Mouse (Mus musculus) T-helper 17 cell (primary cell): ENCODE results near the gene Kif1a.
"Not testable (repeated sequence)": the region's sequence is repeated elsewhere in the genome, so short reads cannot be mapped to it uniquely, and the experiment has no call there.

Experiments used
- in situ Hi-C, 2 experiments: fragments of 300-600 bp; cut with MboI, MseI; formaldehyde crosslinking; loops; 1 replicate in 1 of 2; 2 replicates in 1 of 2; pipeline ENCODE4 v1.15.1; 2025; ENCODE audit warnings: high pct_unique_total_duplicates in 2 of 2

Gene Kif1a

DNA sequence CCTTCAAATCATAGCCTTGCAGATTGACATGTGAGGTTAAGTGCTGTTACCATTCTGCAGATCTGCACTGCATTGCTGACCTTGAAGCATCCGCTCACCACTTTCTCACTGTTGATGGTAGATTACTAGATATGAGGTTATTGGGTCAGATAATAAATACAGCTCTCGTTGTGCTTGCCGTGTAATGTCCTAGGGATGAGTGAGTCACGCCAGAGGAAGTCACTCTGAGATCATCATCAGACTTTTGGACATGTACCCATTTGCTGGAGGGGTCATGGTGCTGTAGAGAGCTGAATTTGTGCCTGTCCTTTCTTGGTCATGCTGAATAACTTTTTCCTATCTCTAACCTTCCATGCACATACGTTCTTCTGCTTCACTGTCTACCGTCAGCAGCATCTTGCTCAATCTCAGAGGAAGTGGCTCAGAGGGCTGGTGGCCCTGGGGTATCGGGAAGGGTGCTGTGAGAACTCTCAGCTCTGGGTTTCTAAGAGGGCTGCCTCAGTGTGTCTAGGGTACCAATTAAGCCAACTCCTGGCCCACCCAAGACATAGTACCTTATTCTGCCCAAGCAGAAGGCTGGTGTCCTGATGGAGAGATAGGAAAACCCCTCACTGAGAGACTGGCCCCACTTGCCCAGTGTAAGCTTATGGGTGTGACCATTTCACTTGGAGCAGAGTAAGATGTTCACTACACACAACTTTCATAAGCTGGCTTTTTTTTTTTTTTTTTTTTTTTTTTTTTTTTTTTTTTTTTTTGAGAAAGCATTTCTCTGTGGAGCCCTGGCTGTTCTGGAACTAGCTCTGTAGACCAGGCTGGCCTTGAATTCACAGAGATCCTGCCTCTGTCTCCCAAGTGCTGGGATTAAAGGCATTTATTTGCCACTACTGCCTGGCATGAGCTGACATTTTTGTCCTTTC is 129.6 kb downstream of the Kif1a start:
- in situ Hi-C loops = no loop called here

DNA sequence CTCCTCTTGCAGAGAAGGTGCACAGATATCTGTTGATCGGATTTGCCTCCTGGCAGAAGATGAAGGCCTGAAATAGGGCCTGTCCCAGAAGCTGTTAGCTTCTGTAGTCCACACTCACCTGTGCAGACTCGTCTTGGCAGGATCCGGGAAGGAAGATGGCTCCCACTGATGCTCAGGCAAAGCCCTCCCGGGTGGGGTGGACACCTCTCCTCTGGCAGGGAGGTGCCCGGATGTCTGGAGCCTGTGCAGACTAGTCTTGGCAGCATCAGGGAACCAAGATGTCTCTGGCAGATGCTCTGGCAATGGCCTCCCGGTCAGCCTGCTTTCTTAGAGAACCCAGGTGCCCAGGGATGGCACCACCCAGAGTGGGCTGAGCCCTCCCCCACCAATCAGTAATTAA is 131.0 kb downstream of the Kif1a start:
- in situ Hi-C loops = not testable (repeated sequence)
